Mouse (Mus musculus) embryonic stem cell, embryonic (primary cell): ENCODE measurements around the gene Fanci.

Experiments used
- CTCF ChIA-PET, 4 experiments: fragments of 300-600 bp in 2 of 4; fragments of 350-600 bp in 2 of 4; sonication (Branson Sonifier 250); formaldehyde crosslinking; loops; one replicate each; lab custom pipeline; 2022; ENCODE audit warnings: inconsistent platforms in 2 of 4; lab: Charles Lee
- POLR2A ChIA-PET, 4 experiments: fragments of 300-600 bp in 2 of 4; fragments of 350-600 bp in 2 of 4; sonication (Branson Sonifier 250); formaldehyde crosslinking; loops; one replicate each; lab custom pipeline; 2022; ENCODE audit warnings: antibody characterized with exemption in 4 of 4, inconsistent platforms in 1 of 4; lab: Charles Lee

Fanci gene

GRCm38 (mm10) chr7:79498965-79499595 is 107.4 kb downstream of the Fanci start:
- ChIA-PET CTCF (interaction anchor here in 3 of 4 experiments (0.7 to 4.7 kb wide), 4 partner anchors 48 to 77 kb away, joined by 3 to 35 read pairs (median 4); no protein-coding TSS in a partner anchor), POLR2A (interaction anchor here in 2 of 4 experiments (1.0 to 3.0 kb wide), 3 partner anchors 35 to 48 kb away, joined by 3 to 14 read pairs (median 7); no protein-coding TSS in a partner anchor)
